In genomic region chr11:85270631-85271030, GRCm38 (mm10) we compare ENCODE assay signal across 9 mouse cellular contexts. TPM values are rescaled to one million over a fixed set of nuclear protein-coding genes. Genes with fewer than 3 reads are reported as not detected.
DNase-seq lines count a peak whose midpoint lies in the region; ATAC-seq and TF ChIP-seq lines count a peak whose summit lies in the region.
"Had no signal": no experiment of that assay in that cellular context is flagged by ENCODE, and none has a peak within 500 bp of the region (broad histone marks: within the 10 kb centered on the region; RNA-seq: fewer than 3 reads in every experiment).

No protein-coding gene starts in this region.

- DNase-seq in CD4-positive, CD25-positive, alpha-beta regulatory T cell, adult 2 months (ENCODE audit: low read depth, low spot score) = peak; percentile 81
- DNase-seq in layer of hippocampus, adult 2 months (ENCODE audit: low spot score in 2 of 2) = no peak
- no peak for DNase-seq in layer of hippocampus, postnatal 36 days
- DNase-seq in ZHBTc4 (ENCODE audit: low read depth, low spot score) = peak; percentile 90
- peak; percentile 45 for DNase-seq in embryo, embryonic 9.5 days (ENCODE audit: extremely low spot score)
- DNase-seq in lung, adult 18-20 months = peak; percentile 26 to 65
- peak; percentile 72 to 86 for DNase-seq in spleen, postnatal 4 days (ENCODE audit: low spot score in 2 of 2)

- no peak overlapping the region for H3K4me3 ChIP-seq in layer of hippocampus, adult 2 months
- H3K4me3 ChIP-seq: heart, embryonic 13.5 days had no signal

- no peak for ATAC-seq in CD4-positive, CD25-positive, alpha-beta regulatory T cell, adult 4 months

- no peak overlapping the region for H3K27ac ChIP-seq in layer of hippocampus, adult 2 months
- H3K27ac ChIP-seq: heart, embryonic 13.5 days had no signal

- peak; percentile 69 for TF ChIP-seq CTCF in layer of hippocampus, adult 2 months (conservative IDR thresholded peaks at IDR 0.05)

RNA-seq across cellular contexts. Expression of gene Appbp2, which starts 35.7 kb away (rescaled TPM):
- polyA plus RNA-seq in CD4-positive, CD25-positive, alpha-beta regulatory T cell, adult 4 months (2017; shearing (Covaris generic)) = 10 to 100 TPM; 15.0 to 19.2 TPM
- 10 to 100 TPM; 47.8 to 48.8 TPM for total RNA-seq in layer of hippocampus, adult 2 months (2021)
- total RNA-seq in layer of hippocampus, postnatal 36 days (2021) = 10 to 100 TPM; 51.5 to 52.7 TPM

RNA-seq across cellular contexts. Expression of gene Ppm1d, which starts 40.4 kb away (rescaled TPM):
- 1 to 10 TPM; 3.0 to 5.2 TPM for polyA plus RNA-seq in CD4-positive, CD25-positive, alpha-beta regulatory T cell, adult 4 months (2017; shearing (Covaris generic))
- 10 to 100 TPM; 13.6 to 16.3 TPM for total RNA-seq in layer of hippocampus, adult 2 months (2021)
- total RNA-seq in layer of hippocampus, postnatal 36 days (2021) = 10 to 100 TPM; 14.3 to 16.6 TPM

Comparison
In these comparisons a context has a peak if more than half of its experiments do, and no peak if none do; other contexts are left out.
1. DNase-seq: peak in CD4-positive, CD25-positive, alpha-beta regulatory T cell, adult 2 months (single experiment), ZHBTc4 (single experiment), embryo, embryonic 9.5 days (single experiment), lung, adult 18-20 months (2 of 2) and spleen, postnatal 4 days (2 of 2); none in layer of hippocampus, adult 2 months (0 of 2) and layer of hippocampus, postnatal 36 days (0 of 2).